Mouse (Mus musculus): ENCODE results near the gene Prmt1. TPM values are rescaled to one million over a fixed set of nuclear protein-coding genes. Genes with fewer than 3 reads are reported as not detected.
"Not testable (repeated sequence)": the region's sequence is repeated elsewhere in the genome, so short reads cannot be mapped to it uniquely, and the experiment has no call there.

Prmt1 gene
- total RNA-seq (2021) = 100 to 1,000 TPM; 232 to 248 TPM
- long read RNA-seq, transcript Prmt1-203 (10 exons, 2,147 nt) = major isoform, 29 of 41 reads
- long read RNA-seq, partial matches to known transcripts = 3 of 41 reads
- long read RNA-seq, other reads (novel, unspliced or antisense) = 7 of 41 reads

GRCm38 (mm10) chr7:44986192-44986878 is at the start of gene Prmt1:
TSS of gene Prmt1 (minus strand) at chr7:44986568.
- DNase-seq (ENCODE audit: low spot score in 2 of 2) = peak; percentile 98

GRCm38 (mm10) chr7:45035631-45036030 is 49.3 kb upstream of the Prmt1 start:
- no peak for DNase-seq (ENCODE audit: low spot score in 2 of 2)

DNA sequence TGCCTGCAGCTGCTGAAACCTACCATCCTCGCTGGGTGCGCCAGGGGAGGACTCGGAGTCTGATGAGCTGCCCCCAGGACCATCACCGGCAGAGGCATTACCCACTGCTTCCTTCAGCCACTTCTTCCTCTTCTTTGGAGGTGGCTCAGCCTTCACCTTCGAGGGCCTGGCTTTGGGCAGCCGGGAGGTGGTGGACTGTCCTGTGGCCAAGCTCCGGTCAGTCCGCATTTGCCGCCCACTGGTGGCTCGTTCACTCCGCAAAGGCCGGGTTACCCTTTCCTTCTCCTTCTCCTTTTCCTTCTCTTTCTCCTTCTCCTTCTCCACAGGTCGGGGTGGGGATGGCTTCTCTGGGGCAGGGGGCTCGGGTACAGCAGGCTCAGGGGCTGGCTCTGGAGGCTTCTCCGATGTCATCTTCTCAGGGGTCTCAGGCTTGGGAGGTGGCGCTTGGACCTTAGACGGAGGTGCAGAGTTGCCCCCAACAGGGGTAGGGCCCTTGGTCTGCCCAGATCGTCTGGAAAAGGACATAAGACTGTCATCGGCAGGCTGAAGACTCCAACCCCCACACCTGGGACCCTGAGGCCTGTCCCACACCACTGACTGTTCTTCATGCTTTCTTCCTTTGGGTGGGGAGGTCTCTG is 47.5 kb upstream of the Prmt1 start:
- no peak for DNase-seq (ENCODE audit: low spot score in 2 of 2)

- no peak for DNase-seq (ENCODE audit: low spot score in 2 of 2)
Measured at GRCm38 (mm10) chr7:45030857-45031256, 44.5 kb upstream of the Prmt1 start.

GRCm38 (mm10) chr7:45029995-45030394 is 43.6 kb upstream of the Prmt1 start:
- no peak for DNase-seq (ENCODE audit: low spot score in 2 of 2)

DNA sequence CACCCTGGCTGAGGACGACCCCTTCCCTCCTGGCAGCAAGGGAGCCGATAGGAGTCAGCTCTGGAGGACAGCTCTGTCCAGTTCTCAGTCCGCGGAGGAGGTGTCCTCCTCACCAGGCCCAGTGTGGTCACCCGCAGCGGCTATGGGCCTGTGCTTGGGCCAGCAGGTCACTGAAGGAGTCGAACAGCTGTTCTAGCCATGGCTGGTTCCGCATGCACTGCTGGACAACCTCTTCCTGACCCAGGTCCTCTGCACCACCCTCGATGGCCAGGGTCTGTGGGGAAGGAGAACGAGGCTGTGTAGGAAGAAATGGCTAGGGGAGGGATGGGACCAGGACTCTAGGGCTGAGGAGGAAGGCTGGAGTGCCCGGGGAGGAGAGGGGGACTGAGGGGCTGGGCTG is 42.0 kb upstream of the Prmt1 start:
- no peak for DNase-seq (ENCODE audit: low spot score in 2 of 2)

DNA sequence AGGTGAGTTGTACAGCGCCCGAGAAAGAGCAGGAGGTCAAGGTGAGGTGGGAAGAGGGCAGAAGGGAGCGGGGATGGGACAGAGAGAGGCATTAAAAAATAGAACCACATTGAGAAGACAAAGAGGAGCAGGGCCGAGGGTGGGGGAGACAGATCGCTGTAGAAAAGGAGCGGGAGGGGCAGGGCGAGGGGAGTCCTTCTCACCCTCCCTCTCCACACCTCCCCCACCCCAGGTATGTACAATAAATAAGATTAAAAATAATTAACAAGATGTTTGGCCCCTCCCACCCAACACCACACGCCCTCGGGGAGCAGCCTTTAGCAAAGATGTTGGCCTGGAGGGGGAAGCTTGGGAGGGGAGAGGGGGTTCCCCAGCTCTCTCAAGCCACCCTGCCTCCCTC is 41.4 kb upstream of the Prmt1 start:
- DNase-seq (ENCODE audit: low spot score in 2 of 2) = no peak

GRCm38 (mm10) chr7:45026256-45026655 is 39.9 kb upstream of the Prmt1 start:
- no peak for DNase-seq (ENCODE audit: low spot score in 2 of 2)

DNA sequence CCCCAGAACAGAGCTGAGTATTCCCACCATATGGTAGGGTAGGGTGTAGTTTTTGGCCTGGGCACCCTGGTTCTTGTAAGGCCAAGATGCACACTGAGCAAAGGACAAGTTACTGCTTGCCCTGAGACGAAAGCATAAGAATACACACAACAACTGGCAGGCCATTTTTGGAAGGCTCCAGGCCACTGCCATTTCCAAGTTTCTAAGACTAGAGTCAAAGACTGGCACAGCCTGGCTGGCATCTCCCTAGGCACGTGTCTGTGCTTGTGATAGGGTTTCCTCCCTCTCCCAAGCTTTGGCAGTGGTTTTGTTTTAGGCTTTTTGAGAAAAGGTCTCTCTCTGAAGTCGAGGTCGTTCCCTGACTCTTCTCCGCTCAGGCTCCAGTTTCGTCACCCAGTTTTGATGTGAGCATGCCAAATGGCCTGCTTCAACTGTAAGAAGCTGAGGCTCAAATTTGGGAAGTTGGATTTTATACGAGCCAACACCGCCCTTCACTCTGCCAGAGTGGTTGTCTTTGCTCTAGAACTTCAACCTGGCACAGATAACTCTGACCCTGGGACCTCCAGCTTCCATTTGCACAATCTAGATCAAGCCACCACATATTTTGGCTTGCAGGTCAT is 39.3 kb upstream of the Prmt1 start:
- DNase-seq (ENCODE audit: low spot score in 2 of 2) = peak in 1 of 2 experiments; percentile 40

GRCm38 (mm10) chr7:45024281-45025248 is 38.2 kb upstream of the Prmt1 start:
- no peak for DNase-seq (ENCODE audit: low spot score in 2 of 2)

GRCm38 (mm10) chr7:45023711-45024110 is 37.3 kb upstream of the Prmt1 start:
- not testable (repeated sequence) for DNase-seq (ENCODE audit: low spot score in 2 of 2)

DNA sequence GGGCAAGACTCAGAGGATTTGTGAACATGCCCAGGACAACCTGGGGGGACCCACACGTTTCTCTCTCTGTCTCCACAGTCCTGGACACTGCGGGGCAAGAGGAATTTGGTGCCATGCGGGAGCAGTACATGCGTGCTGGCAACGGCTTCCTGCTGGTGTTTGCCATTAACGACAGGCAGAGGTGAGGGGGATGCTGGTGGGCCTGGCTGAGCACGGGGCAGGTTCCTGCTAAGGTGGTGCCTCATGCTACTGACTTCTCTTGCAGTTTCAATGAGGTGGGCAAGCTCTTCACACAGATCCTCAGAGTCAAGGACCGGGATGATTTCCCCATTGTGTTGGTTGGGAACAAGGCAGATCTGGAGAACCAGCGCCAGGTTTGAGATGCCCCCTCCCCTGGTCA is 33.9 kb upstream of the Prmt1 start:
- no peak for DNase-seq (ENCODE audit: low spot score in 2 of 2)

GRCm38 (mm10) chr7:45019031-45019571 is 32.7 kb upstream of the Prmt1 start:
- no peak for DNase-seq (ENCODE audit: low spot score in 2 of 2)

- DNase-seq (ENCODE audit: low spot score in 2 of 2) = peak; percentile 69 to 76
Measured at GRCm38 (mm10) chr7:45017242-45018061, 31.1 kb upstream of the Prmt1 start, which contains the start of gene Rras. TSS of gene Rras (plus strand) at chr7:45017961.

DNA sequence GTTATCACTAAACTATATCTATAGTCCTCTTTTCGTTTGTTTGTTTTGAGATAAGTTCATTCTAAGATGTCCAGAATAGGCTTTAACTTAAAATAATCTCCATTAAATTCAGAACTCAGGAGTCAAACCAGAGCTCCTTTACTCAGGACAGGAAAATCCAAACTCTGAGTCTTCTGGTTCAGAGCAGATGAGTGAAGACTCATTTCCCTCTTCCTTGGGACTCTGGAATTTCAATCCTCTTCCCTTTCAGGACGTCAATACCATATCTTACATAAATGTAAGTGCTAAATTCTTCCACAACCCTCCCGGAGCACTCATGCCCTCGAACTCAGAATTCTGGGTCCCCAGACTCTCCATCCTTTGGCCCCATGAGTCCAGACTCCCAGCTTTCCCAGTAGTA is 30.4 kb upstream of the Prmt1 start:
- DNase-seq (ENCODE audit: low spot score in 2 of 2) = no peak

DNA sequence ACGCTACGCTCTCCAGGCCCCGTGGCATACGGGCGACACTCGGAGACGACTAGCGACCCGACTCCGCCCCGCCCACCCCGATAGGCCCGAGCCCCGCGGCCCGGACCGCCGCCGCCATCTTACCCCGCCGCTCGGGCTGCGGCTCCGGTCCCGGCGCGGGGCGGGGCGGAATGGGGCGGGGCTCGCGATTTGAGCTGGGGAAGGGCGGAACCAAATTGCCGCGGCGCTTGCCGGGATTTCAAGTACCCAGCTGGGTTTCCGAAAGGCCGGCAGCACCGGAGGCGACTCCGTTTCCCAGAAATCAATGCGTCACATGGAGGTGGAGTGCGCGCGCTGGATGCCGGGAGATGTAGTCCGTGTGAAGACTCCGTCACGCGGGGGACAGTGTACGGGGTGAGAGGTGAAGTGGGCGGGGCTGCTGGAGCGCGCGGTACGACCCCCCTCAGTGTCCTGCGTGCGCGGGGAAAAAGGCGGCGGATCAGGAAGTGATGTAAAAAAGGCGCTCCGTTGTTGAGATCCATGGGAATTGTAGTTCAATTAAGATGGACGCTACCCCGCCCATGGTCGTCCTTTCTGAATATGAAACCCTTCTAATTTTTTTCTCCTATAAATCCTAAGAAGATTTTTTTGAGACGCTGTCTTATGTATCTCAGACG is 29.7 kb upstream of the Prmt1 start, which contains the start of gene Scaf1:
Gene Scaf1, minus strand, starts transcription at position 407 of the 656 bp plus-strand sequence.
- peak; percentile 98 to 99 for DNase-seq (ENCODE audit: low spot score in 2 of 2)

DNA sequence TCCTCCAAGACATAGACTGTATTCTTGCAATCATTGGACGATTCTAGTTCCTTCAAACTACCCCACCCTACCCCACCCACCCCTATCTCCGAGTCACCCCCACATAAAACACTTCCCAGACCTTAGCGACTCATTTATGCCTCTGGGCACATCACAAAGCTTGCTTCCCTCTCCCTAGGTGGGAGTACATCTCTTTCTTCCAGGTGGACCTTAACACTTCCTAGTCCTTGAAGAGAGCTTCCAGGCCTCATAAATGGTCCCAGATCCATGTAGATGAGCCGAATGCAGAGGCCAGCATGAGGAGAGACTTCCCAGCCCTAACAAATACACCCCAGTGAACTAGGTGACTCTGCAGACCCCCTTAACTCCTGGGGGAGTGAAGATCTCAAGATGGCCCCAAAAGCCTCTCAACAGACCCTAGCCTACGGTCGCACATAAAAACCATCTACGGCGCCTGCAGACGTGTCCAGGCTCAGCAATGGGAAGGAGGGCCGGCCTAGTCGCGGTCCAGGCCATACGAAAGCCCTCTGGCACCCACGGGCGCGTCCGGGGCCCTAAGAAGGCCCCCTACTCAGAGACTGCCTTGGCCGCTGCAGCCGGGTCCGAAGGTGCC is 29.1 kb upstream of the Prmt1 start:
- no peak for DNase-seq (ENCODE audit: low spot score in 2 of 2)

DNA sequence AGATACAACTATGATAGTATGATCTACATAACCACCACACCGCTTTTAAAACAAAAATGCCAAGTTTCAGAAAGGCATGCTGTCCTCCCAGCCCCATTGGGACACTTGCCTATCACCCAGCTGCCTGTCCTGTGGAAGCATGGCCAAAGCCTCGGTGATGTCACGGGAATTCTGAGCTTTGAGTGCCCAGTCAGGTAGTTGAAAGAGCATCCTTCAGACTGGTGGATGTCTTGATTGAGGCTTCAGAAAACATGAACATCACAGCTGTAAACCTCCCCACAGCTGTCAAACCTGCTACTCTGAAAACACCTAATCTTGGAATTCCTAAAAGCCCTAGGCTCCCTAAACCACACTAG is 27.7 kb upstream of the Prmt1 start:
- no peak for DNase-seq (ENCODE audit: low spot score in 2 of 2)

Measured in layer of hippocampus, postnatal 10 days (tissue).